Mouse (Mus musculus): ENCODE measurements around the gene Anapc7.

GRCm38 (mm10) chr5:122481844-122482243, 60.4 kb downstream of the Anapc7 start:
- no peak for TF ChIP-seq CHD2 (IDR thresholded peaks at IDR 0.05; ENCODE audit: low read depth, low read length)
- TF ChIP-seq MAFK (IDR thresholded peaks at IDR 0.05; ENCODE audit: insufficient read depth, low read depth, low read length): no peak
- TF ChIP-seq ZNF384 (IDR thresholded peaks at IDR 0.05; ENCODE audit: low read depth, low read length): no peak
- TF ChIP-seq HCFC1 (IDR thresholded peaks at IDR 0.05; ENCODE audit: borderline replicate concordance, insufficient read depth, low read length): no peak
- no peak for TF ChIP-seq ZC3H11A (IDR thresholded peaks at IDR 0.05; ENCODE audit: borderline replicate concordance, low read depth, low read length)
